Mouse (Mus musculus) adrenal gland, postnatal 4 days (tissue): Measurements from ENCODE around the gene Usp8. TPM values are rescaled to one million over a fixed set of nuclear protein-coding genes. Genes with fewer than 3 reads are reported as not detected.

Source experiments
- DNase-seq, 2 experiments: peaks; one replicate each; pipeline ENCODE4 v3.0.0; 2021 to 2022; ENCODE audit warnings: low spot score in 2 of 2, mixed read lengths in 2 of 2
- long read RNA-seq, 2 experiments: library from polyadenylated mRNA; stranded (forward); transcript quantifications; one replicate each; pipeline ENCODE4 v2.0.0; 2021
- total RNA-seq, 2 experiments: library from RNA; stranded (reverse); gene quantifications; 2 replicates each; pipeline ENCODE4 v1.2.3; 2021

The Usp8 gene
- 10 to 100 TPM; 63.0 to 66.3 TPM for total RNA-seq
- long read RNA-seq, experiment 1, full-length matches to known transcripts: 28 of 40 reads
- long read RNA-seq, experiment 1, partial matches to known transcripts: 6 of 40 reads
- long read RNA-seq, experiment 1, other reads (novel, unspliced or antisense): 6 of 40 reads
- long read RNA-seq, experiment 2, full-length matches to known transcripts: 57 of 89 reads
- long read RNA-seq, experiment 2, partial matches to known transcripts: 19 of 89 reads
- long read RNA-seq, experiment 2, other reads (novel, unspliced or antisense): 13 of 89 reads

DNA sequence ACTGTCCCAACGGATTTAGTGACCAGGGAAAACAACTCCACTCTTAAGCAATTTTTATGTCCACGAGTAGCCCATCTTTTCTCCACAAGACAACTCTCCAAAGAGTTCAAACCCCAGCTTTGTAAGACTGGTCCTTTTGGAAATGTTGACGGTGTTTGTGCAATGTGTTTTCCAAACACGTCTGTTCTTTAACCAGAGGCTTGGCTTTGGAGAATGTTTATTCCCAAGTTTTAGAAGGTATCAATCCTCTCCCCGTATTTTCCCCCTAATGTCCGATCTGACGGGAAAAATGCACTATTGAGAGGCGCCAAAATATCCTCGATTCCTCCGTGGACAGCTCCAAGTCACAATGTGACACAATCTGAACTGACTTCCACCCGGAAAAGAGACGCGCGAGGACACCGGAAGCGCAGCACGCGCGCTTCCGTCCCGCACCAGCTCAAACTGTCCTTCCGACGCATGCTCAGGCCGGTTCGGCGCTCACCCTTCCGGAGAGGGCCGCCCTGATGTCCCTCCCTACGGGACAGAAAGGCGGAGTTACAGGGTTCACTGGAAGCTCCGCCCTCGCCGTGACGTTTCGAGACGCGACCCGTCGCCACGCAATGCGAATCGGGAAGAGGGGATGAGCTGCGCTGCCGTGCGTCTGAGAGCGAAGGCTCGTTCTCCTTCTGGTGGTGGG is at the start of gene Usp8:
TSS of gene Usp8 (plus strand) at position 570 of the 679 bp plus-strand sequence.
- DNase-seq: peak; percentile 90 to 98

DNA sequence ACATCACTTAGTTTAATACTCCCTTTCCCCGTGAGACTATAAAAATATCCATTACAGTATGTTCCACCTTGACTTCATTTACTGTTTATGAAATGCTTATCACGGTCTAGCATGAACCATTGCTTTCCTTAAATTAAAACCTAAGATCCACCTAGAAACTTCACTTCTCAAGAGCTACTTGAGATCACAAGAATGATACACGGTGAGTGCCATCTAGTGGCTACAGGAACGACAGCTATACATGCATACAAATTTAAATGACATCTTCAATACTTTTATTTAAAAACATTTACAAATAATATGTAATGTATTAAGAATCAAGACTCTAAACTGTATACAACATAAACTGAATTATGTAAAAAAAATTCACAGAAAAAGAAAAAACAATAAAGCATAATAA is 43.6 kb upstream of the Usp8 start:
- no peak for DNase-seq

DNA sequence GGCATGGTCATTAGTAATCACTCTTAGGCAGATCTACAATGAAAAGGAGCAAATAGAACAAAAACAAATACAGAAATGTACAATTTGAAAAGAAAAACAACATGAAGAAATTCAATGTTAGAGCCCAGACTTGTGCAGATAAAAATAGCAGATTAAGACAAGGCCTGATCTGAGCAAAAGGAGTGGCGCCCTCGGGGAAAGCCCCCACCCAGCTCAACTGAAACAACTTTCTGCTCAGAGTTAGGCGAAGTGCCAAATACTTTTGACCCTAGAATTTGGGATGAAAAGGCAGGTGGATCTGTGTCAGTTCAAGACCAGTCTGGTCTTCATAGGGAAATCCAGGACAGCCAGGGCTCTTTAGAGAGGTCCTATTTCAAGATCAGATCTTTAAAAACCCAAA is 41.1 kb upstream of the Usp8 start:
- no peak for DNase-seq

DNA sequence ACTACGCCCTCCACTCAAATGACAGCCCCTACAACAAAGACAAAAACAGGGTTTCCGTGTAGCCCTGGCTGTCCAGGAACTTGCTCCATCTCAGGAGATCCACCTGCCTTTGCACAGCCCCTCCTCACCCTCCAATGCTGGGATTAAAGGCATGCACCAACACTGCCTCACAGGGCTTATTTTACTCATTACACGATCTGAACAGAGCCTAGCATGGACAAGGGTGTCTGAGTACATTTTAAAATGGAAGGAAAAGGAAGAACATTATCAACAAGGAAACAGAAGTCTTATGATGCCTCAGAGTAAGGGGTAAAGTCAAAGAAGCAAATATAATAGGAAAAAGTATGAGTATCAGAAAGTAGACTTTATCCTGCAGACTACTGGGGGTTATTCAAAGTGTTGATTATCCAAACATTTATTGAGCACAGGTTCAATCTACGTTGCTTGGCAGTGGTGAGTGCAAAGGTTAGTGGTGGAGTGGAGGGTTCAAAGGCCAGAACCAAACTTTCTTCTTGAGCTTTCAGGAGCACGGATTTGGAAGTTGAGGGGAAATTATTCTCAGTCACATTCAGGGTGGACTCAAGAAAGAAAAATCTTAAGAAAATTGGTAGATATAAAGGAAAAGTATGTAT is 38.4 kb upstream of the Usp8 start:
- DNase-seq: no peak

DNA sequence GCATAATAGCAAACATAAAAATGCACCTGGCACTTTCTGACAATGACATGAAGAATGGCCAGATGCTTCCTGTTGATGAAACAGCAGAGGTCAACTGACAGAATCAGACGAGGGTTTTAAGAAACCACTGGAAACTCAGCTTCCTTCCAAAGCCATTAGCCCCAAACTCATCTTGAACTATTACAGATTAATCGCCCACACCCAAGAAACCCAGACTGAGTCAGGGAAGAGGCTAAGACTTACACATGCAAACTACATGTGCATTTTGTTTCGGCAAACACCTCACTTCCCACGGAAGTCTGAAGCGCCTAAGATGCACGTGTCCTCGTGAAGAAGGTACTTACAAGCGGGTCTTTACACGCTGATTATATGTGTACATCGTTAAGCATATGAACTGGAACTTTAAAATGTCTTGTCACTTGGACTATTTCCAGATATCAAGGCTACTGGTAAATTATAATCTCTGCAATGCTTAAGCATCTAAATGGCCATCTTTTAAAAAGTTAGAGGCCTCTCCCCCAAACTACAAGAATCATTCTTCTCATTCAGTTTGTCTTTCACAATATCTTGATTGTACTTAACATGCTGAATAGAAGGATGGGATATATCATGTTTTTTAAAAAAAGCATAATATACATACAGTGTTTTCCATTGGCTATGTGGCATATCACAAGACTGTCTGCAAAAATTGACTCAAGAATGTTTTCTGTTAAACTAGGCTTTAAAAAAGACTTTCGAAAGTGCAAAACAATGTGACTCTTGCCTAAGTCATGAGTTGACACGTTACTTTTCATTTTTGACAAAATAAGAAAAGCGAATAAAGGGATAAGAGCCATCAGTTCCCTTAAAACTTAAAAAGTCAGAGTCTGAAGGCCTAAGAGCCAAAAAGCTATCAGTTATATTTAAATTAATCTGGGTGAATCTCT is 33.5 kb upstream of the Usp8 start:
- no peak for DNase-seq

DNA sequence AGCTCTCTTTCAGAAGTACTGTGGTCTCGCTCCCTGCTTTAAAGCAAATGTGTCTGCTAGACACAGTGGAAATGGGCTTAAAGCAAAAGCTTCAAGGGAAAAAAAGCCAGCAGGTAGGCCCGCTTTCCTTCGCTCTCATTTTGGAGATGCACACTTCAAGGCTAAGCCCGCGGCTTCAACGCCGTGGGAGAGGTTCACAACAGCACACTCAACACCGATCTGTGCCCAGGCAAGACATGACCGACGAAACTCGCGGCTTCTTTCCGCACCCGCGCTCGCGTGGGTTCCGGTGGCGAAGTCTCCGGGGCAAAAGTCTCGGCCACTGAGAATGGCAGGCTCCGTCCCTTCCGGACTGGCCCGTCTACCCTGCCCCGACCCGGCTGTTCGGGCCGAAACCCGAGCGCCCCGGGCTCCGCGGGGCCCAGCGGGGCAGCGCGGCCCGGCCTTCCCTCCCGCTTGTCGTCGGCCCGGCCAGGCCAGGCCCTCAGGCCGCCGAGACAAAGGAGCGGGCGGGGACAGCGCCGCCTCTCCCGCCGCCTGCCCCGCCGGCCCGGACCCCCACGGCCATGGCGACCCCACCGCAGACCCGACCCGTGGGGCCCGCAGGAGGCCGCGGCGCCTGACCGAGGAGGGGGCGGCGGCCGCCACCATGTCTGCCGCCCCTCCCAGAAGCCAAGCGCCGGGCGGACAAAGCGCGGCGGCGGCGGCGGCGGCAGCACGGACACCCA is 32.5 kb upstream of the Usp8 start:
- peak; percentile 28 to 33 for DNase-seq

DNA sequence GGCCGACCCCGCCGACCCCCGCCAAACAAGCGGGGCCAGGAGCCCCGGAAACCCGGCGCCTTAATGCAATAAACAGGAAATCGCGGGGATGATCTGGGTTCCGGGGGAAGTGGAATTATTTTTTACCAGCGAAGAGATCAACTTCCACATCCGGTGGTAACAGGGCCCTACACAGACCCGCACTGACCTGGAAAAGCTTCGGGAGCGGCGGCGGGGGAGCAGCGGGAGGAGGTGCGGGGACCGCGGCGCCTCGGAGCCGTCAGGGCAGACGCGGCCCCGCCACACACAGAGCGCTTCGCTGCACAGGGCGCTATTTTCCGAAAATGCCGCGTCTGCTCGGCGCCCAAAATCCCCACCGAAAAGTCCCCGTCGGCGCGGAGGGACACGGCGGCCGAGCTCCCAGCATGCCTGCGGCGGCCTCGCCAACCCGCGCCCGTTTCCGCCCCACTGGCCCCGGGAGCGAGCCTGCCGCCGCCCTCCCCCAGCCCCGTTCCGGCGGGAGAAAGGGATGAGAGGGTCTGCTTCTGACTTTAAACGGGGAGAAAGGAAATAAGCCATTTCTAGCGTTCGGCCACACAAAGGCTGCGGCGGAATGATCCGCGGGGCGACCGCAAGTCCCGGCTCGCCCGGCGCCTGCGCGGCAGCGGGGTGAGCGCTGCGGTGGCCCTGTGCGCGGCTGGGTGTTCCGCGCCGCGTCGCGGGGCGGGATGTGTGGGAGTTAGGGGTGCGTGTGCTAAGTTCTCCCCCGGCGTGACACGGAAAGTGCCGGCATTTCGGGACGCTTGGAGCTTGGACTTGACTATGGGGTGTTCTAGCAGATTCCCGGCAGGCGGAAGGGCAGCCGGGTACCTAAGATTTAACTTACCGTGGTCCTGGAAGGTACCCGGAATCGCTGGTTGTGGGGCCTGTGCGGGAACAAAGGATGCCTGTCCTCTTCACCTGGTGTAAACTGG is 31.7 kb upstream of the Usp8 start:
- DNase-seq: peak; percentile 69 to 79

DNA sequence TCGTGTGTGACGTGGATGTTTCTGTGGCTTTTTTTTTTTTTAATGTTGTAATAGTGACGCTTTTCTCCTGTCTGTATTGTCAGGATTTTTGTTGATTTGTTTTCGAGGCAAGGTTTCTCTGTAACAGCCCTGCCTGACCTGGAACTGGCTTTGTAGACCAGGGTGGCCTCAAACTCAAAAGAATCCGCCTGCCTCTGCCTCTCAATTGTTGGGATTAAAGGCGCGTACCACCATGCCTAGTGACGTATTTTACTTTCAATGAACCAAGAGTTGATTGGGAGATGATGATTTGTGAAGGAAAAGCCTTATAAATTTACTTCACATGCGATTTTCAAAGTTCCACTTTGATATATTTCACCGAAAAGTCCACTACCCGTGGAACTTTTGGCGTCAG is 31.0 kb upstream of the Usp8 start, which contains the start of gene Gabpb1:
TSS of gene Gabpb1 (minus strand) at position 216 of the 394 bp plus-strand sequence.
- no peak for DNase-seq

DNA sequence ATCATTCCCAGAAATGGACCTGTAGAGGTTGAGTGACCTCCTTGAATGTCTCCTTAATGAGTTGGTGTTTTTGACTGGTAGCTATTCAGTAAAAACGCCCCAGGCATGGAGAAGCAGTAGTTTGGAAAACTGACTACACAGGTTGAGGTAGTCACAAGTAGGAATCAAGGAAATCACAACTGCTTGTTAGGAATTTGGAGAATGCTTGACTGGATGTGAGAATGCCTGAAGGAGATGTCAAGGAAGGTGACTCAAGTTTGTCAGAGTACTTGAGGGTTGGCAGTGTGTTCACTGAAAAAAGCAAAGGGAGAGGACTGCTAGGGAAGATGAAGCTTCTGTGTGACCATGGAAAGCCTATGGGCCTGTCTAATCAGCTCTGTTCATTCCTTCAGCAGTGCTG is 29.8 kb upstream of the Usp8 start:
- no peak for DNase-seq

DNA sequence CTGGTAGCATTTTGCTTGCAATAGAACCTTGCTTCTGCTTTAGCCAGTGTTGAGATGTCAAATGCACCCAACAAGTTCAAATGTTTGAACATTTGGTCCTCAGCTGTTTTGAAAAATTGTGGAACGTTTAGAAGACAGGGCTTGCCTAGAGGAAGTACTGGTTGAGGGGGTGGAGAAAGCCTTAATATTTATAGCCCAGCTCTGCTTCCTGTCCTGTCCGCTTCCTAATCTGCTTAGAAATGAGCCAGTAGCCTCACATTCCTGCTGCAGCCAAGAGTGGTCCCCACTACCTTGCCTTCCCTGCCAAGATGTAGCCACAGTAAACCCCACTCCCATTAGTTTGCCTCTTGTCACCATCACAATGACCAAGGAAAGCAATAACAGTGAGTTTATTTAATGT is 24.8 kb upstream of the Usp8 start:
- DNase-seq: no peak

DNA sequence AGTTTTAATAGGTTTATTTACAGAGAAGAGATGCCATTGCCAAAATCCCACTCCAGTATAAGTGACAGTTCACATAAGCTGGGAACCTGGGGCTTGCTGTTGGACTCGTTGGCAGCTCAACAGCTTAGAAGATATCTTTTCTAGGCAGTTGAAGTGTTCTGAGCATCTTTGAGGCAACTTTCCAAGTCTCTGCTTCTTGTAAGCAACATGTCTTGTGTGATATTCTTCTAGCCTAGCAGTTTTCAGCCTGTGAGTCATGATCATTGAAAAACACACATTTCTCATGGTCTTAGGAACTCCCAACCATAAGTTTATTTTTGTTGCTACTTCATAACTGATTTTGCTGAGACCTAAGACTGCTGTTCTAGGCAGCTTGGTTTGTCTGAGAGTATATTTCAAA is 24.2 kb upstream of the Usp8 start:
- no peak for DNase-seq

DNA sequence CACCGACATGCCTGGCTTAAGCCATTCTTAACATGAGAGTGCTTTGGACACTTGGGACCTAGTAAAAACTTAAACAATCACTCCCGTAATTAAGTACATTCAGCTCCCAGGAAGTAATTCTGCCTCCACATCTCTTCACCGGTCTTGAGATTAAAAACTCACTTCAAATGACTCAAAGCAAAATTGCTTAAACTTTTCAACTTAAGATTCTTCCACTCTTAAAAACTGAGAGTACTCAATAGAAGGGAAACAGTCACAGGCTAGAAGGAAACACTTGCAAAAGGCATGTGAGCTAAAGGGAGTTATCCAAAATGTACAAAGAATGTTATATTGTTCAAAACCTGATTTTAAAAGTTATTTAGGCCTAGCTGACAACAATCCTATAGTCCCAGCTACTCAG is 15.8 kb upstream of the Usp8 start:
- DNase-seq: no peak

DNA sequence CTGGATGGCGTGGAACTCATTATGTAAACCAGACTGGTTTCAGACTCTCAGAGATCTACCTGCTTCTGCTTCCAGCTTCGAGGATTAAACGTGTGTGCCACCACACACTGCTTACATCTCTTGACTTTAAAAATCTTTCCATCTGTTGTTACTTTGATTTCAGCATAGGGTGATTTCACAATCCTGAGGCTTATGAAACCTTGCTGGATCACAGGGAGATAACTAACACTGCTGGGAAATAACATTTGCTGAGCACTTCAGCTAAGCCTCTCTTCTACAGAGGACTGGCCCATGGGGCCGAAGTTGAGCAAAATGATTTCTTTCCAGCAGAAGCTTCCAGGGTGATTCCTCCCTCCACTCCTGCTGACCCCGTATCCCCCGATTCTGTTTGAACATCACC is 11.8 kb upstream of the Usp8 start:
- no peak for DNase-seq

DNA sequence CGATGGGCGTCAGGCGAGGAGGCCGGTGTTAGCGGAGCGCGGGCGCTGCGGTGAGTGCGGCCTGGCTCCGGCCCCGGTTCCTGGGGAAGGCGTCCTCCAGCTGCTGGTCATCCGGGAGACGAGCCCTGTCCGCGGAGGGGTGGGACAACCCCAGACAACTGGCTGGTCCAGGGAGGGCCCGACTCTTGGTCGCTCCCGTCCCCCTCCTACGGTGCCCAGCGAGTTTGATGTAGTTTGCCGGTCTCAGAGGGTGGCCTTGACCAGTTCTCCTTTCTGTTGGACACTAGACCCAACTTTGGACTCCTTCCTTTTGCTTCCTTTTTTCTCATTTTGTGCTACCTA is 281 bp downstream of the Usp8 start:
- no peak for DNase-seq

DNA sequence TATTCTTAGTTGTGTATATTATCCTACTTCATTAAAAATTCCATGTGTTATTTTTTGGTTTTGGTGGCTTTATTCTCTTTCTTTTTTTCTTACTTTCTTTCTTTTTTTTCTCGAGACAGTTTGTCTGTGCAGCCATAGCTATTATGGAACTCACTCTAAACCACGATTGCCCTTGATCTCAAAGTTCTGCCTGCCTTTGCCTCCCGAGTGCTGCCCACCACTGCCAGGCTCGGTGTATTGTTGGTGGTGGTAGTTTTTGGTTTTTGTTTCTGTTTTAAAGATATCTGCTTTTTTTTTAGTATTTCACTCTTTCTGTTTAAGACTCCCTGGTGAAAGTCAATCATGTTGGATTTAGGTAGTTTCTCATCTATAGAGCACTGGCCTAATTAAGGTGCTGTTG is 1.2 kb downstream of the Usp8 start:
- no peak for DNase-seq

DNA sequence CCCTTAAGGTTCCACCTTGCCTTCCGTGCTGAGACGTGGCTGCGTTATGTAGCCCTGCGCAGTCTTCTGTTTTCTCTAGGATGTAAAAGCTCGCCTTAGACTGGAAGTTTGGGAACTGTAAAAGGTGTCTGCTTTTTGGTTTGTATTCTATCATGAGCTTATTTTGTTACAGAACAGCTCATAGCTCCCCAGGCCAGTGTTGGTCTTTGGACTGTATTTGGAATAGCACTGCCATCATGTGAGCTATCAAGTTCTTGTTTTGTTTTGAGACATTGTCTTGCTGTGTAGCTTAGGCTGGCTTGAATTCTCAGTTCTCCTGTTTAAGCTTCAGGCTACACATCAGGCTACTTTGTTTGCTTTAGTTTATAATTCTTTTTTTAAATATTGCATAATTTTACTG is 5.4 kb downstream of the Usp8 start:
- no peak for DNase-seq

DNA sequence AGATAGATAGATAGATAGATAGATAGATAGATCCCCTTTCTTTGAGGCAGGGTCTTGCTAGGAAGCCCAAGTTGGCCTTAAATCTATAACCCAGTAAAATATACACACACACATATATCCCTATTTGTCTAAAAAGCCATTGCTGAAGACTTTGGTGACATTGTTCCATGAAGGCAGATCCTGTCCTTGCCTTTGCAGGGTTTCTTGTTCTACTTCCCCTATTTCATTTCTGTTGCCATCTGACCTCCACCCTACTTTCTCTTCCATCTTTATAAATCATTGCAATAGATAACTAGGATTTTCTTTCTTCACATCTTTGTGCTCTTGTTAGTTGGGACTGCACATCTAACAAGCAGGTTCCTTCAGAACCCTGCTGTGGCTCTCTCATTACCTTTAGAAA is 5.8 kb downstream of the Usp8 start:
- no peak for DNase-seq

DNA sequence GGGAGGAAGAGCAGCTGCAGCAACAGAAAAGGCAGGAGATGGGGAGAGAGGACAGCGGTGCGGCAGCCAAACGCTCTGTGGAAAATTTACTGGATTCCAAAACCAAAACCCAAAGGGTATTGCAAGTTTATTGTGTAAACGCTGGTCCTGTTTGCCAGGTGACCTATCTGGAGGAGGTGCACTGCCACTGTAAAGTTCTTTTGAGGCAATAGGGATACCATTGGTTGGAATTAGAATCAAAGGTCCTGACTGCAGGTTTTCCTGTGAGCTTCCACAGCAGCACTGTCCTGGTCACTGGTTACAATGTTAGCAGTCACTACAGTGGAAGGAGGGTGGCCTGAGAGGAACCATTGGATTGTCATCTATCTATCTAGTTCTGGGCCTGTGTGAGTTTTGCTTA is 22.1 kb downstream of the Usp8 start:
- DNase-seq: no peak

DNA sequence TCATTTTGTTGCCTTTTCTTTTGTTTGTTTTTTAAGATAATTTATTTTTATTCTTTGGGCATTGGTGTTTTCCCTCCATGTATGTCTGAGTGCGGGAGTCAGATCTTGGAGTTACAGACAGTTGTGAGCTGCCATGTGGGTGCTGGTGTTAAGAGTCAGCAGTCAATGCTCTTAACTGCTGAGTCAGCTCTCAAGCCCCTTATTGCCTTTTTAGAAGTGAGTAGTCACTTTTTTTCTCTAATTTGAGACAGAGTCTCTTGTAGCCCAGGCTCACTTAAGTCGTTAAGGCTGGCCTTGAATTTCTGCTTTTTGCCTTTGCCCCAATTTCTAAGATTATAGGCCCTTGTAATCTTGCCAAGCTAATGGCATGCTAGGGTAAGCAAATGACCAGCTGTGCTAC is 23.4 kb downstream of the Usp8 start:
- DNase-seq: no peak
